Mouse (Mus musculus) midbrain, embryonic 16.5 days (tissue): Measurements from ENCODE around the gene Hsd11b2. TPM values are rescaled to one million over a fixed set of nuclear protein-coding genes. Genes with fewer than 3 reads are reported as not detected.

Source experiments
- polyA plus RNA-seq: library from polyadenylated mRNA; unstranded; fragments of >200 nt; fragmentation: Nextera tagmentation; extraction: Ambion mirVana; gene quantifications from 2 replicates; pipeline ENCODE4 v1.2.1, GENCODE M21; 2015

Hsd11b2 gene
- polyA plus RNA-seq, 1 experiment from 2014 or later: 2.7 TPM

Other genes starting within 250 kb of the Hsd11b2 start
- gene Hsf4, start 249.0 kb upstream of the Hsd11b2 start, polyA plus RNA-seq: 0.35 and 0.40 TPM in 2 replicates
- 4.5 and 4.7 TPM in 2 replicates for gene Nol3, start 242.6 kb upstream of the Hsd11b2 start, polyA plus RNA-seq
- 168 and 175 TPM in 2 replicates for gene 4931428F04Rik, start 228.9 kb upstream of the Hsd11b2 start, polyA plus RNA-seq
- 10.5 and 12.0 TPM in 2 replicates for gene Exoc3l, start 222.7 kb upstream of the Hsd11b2 start, polyA plus RNA-seq
- 40.1 and 41.6 TPM in 2 replicates for gene E2f4, start 221.1 kb upstream of the Hsd11b2 start, polyA plus RNA-seq
- gene Elmo3, start 213.2 kb upstream of the Hsd11b2 start, polyA plus RNA-seq: 0.88 and 1.1 TPM in 2 replicates
- 0.83 and 0.88 TPM in 2 replicates for gene Lrrc29, start 192.5 kb upstream of the Hsd11b2 start, polyA plus RNA-seq
- 118 and 143 TPM in 2 replicates for gene Tmem208, start 192.4 kb upstream of the Hsd11b2 start, polyA plus RNA-seq
- gene Fhod1, start 170.8 kb upstream of the Hsd11b2 start, polyA plus RNA-seq: 0.49 and 1.0 TPM in 2 replicates
- 13.3 and 15.1 TPM in 2 replicates for gene Slc9a5, start 169.9 kb upstream of the Hsd11b2 start, polyA plus RNA-seq
- 2.4 and 2.7 TPM in 2 replicates for gene Plekhg4, start 145.5 kb upstream of the Hsd11b2 start, polyA plus RNA-seq
- not detected in 2 replicates for gene Kctd19, start 105.3 kb upstream of the Hsd11b2 start, polyA plus RNA-seq
- gene Lrrc36, start 105.2 kb upstream of the Hsd11b2 start, polyA plus RNA-seq: 0.85 and 0.89 TPM in 2 replicates
- gene Tppp3, start 47.2 kb upstream of the Hsd11b2 start, polyA plus RNA-seq: 153 and 159 TPM in 2 replicates
- gene Zdhhc1, start 21.9 kb upstream of the Hsd11b2 start, polyA plus RNA-seq: 33.6 and 38.4 TPM in 2 replicates
- gene Atp6v0d1, start 47.3 kb downstream of the Hsd11b2 start, polyA plus RNA-seq: 226 and 244 TPM in 2 replicates
- 33.8 and 35.2 TPM in 2 replicates for gene Ripor1, start 86.5 kb downstream of the Hsd11b2 start, polyA plus RNA-seq
- 93.8 and 100 TPM in 2 replicates for gene Ctcf, start 117.8 kb downstream of the Hsd11b2 start, polyA plus RNA-seq
- 1.4 TPM in 2 replicates for gene Agrp, start 118.6 kb downstream of the Hsd11b2 start, polyA plus RNA-seq
- gene Carmil2, start 167.5 kb downstream of the Hsd11b2 start, polyA plus RNA-seq: 22.9 and 23.0 TPM in 2 replicates
- gene Acd, start 182.3 kb downstream of the Hsd11b2 start, polyA plus RNA-seq: 95.6 and 97.6 TPM in 2 replicates
- gene Pard6a, start 182.4 kb downstream of the Hsd11b2 start, polyA plus RNA-seq: 50.2 and 57.9 TPM in 2 replicates
- 0.28 and 0.45 TPM in 2 replicates for gene 4933405L10Rik, start 188.9 kb downstream of the Hsd11b2 start, polyA plus RNA-seq
- gene Enkd1, start 189.5 kb downstream of the Hsd11b2 start, polyA plus RNA-seq: 14.9 and 16.5 TPM in 2 replicates
- 94.0 and 95.6 TPM in 2 replicates for gene Gfod2, start 239.9 kb downstream of the Hsd11b2 start, polyA plus RNA-seq